Mouse (Mus musculus): ENCODE data around the gene Nmur1. TPM values are rescaled to one million over a fixed set of nuclear protein-coding genes. Genes with fewer than 3 reads are reported as not detected.

Nmur1 gene
- total and polyA plus RNA-seq, 3 experiments, result not detected

- Histone ChIP-seq H3K9ac (ENCODE audit: control insufficient read depth, low read depth, low read length, poor library complexity, severe bottlenecking) (peak overlapping the region; percentile 92), H3K27me3 (ENCODE audit: control insufficient read depth in 1 of 2, insufficient read depth in 2 of 2, low read length in 2 of 2) (no peaks in the 10 kb centered on the region), H3K27ac (ENCODE audit: control insufficient read depth, low read depth, low read length) (peak overlapping the region; percentile 90), H3K79me2 (ENCODE audit: control insufficient read depth, insufficient read depth, low read length, poor library complexity) (peaks cover 11% of the 10 kb centered on the region; the same call in 1 of the 2 replicates), H3K4me3 (ENCODE audit: control insufficient read depth in 1 of 2, insufficient read depth in 1 of 2, low read depth in 2 of 2, low read length in 2 of 2) (peak overlapping the region; percentile 58 to 71), H3K4me1 (ENCODE audit: control insufficient read depth in 1 of 2, insufficient read depth in 2 of 2, low read length in 2 of 2) (peaks cover 7 to 34% of the 10 kb centered on the region in 2 experiments), H3K36me3 (ENCODE audit: control insufficient read depth in 1 of 2, insufficient read depth in 2 of 2, low read length in 2 of 2) (peaks cover 0 to 23% of the 10 kb centered on the region in 2 experiments; a peak in 2 of 4 replicates), H3K9me3 (replicated peaks; ENCODE audit: insufficient read depth, low read length) (no peaks in the 10 kb centered on the region)
- DNase-seq (ENCODE audit: low read depth, low spot score), result peak; percentile 88
- no peak for TF ChIP-seq CTCF (IDR thresholded peaks at IDR 0.05 in 2 of 3, conservative IDR thresholded peaks at IDR 0.05 in 1 of 3; ENCODE audit: control insufficient read depth in 1 of 3, insufficient read depth in 1 of 3, low read depth in 2 of 3, low read length in 3 of 3, poor library complexity in 1 of 3, severe bottlenecking in 1 of 3)
- no peak for TF ChIP-seq ZMIZ1 (IDR thresholded peaks at IDR 0.05; ENCODE audit: low read depth, low read length)
- TF ChIP-seq MYC (IDR thresholded peaks at IDR 0.05; ENCODE audit: low read depth, low read length), result peak; percentile 88
- peak; percentile 41; the same call in 1 of the 2 replicates for TF ChIP-seq ETS1 (IDR thresholded peaks at IDR 0.05; ENCODE audit: low read depth, low read length)
- no peak for TF ChIP-seq GATA1 (IDR thresholded peaks at IDR 0.05; ENCODE audit: low read depth, low read length)
- TF ChIP-seq CHD2 (IDR thresholded peaks at IDR 0.05; ENCODE audit: low read length), result no peak
- 0 out of 2 replicates have a peak, but pooled peaks have one; percentile 43 for TF ChIP-seq UBTF (IDR thresholded peaks at IDR 0.05; ENCODE audit: borderline replicate concordance, insufficient read depth, low read depth, low read length)
- TF ChIP-seq ELF1 (IDR thresholded peaks at IDR 0.05; ENCODE audit: low read depth, low read length), result 0 out of 2 replicates have a peak, but pooled peaks have one; percentile 18
- peak; percentile 81; the same call in 1 of the 2 replicates for TF ChIP-seq MXI1 (IDR thresholded peaks at IDR 0.05; ENCODE audit: low read depth, low read length)
- TF ChIP-seq SMC3 (IDR thresholded peaks at IDR 0.05; ENCODE audit: low read depth, low read length), result no peak
- no peak for TF ChIP-seq MAFK (IDR thresholded peaks at IDR 0.05; ENCODE audit: borderline replicate concordance, low read depth, low read length)
- peak; percentile 39; the same call in 1 of the 2 replicates for TF ChIP-seq POLR2AphosphoS2 (IDR thresholded peaks at IDR 0.05; ENCODE audit: low read length)
- no peak for TF ChIP-seq TAL1 (IDR thresholded peaks at IDR 0.05; ENCODE audit: low read length)
- peak; percentile 65 to 74; a peak in 3 of 4 replicates for TF ChIP-seq POLR2A (IDR thresholded peaks at IDR 0.05; ENCODE audit: control insufficient read depth in 1 of 2, insufficient read depth in 1 of 2, low read depth in 1 of 2, low read length in 2 of 2, poor library complexity in 1 of 2)
- TF ChIP-seq SIN3A (IDR thresholded peaks at IDR 0.05; ENCODE audit: low read length), result peak; percentile 70
- TF ChIP-seq MYB (IDR thresholded peaks at IDR 0.05; ENCODE audit: low read depth, low read length), result no peak
- TF ChIP-seq TBP (IDR thresholded peaks at IDR 0.05; ENCODE audit: low read depth, low read length), result peak; percentile 31; the same call in 1 of the 2 replicates
- no peak for TF ChIP-seq RCOR1 (IDR thresholded peaks at IDR 0.05; ENCODE audit: low read depth, low read length)
- peak; percentile 29; the same call in 1 of the 2 replicates for TF ChIP-seq CHD1 (IDR thresholded peaks at IDR 0.05; ENCODE audit: low read depth, low read length)
- TF ChIP-seq NELFE (IDR thresholded peaks at IDR 0.05; ENCODE audit: low read depth, low read length), result peak; percentile 43
- TF ChIP-seq MEF2A (IDR thresholded peaks at IDR 0.05; ENCODE audit: extremely low read depth, insufficient replicate concordance, low read depth, low read length, poor library complexity, severe bottlenecking), result no peak
- TF ChIP-seq MAZ (IDR thresholded peaks at IDR 0.05; ENCODE audit: low read depth, low read length), result 0 out of 2 replicates have a peak, but pooled peaks have one; percentile 2
- TF ChIP-seq ZNF384 (IDR thresholded peaks at IDR 0.05; ENCODE audit: low read depth, low read length), result no peak
- TF ChIP-seq RAD21 (IDR thresholded peaks at IDR 0.05; ENCODE audit: low read depth, low read length), result no peak
- TF ChIP-seq HCFC1 (IDR thresholded peaks at IDR 0.05; ENCODE audit: low read depth, low read length), result peak; percentile 67
- no peak; a peak in 1 of 4 replicates for TF ChIP-seq EP300 (IDR thresholded peaks at IDR 0.05; ENCODE audit: low read depth in 1 of 2, low read length in 2 of 2)
- TF ChIP-seq POLR2AphosphoS5 (IDR thresholded peaks at IDR 0.05; ENCODE audit: borderline replicate concordance, low read depth, low read length), result 0 out of 2 replicates have a peak, but pooled peaks have one; percentile 76
- TF ChIP-seq NRF1 (IDR thresholded peaks at IDR 0.05; ENCODE audit: insufficient read depth, low read depth, low read length, poor library complexity, severe bottlenecking), result no peak; the same call in none of the 2 replicates
- no peak for TF ChIP-seq ZC3H11A (IDR thresholded peaks at IDR 0.05; ENCODE audit: low read depth, low read length)
- TF ChIP-seq KAT2A (conservative IDR thresholded peaks at IDR 0.05; ENCODE audit: low read depth, low read length), result no peak
- TF ChIP-seq USF1 (IDR thresholded peaks at IDR 0.05; ENCODE audit: low read depth, low read length), result no peak
- TF ChIP-seq GABPA (IDR thresholded peaks at IDR 0.05; ENCODE audit: low read depth, low read length), result no peak
- TF ChIP-seq MAX (IDR thresholded peaks at IDR 0.05; ENCODE audit: low read length), result peak; percentile 90
- no peak for TF ChIP-seq ZKSCAN1 (IDR thresholded peaks at IDR 0.05; ENCODE audit: low read depth, low read length)
- TF ChIP-seq E2F4 (IDR thresholded peaks at IDR 0.05; ENCODE audit: borderline replicate concordance, low read depth, low read length), result peak; percentile 76; the same call in 1 of the 2 replicates
Measured at GRCm38 (mm10) chr1:86441980-86442831, 16.2 kb upstream of the Nmur1 start.
